Mouse (Mus musculus) megakaryocyte, embryonic 14.5 days (primary cell): ENCODE results near the gene Ppp1r14a.

Source experiments
- FLI1 ChIP-seq: IDR thresholded peaks from 2 replicates; pipeline ENCODE4 v1.6.1; 2012; ENCODE audit warnings: low read length, inconsistent platforms, mixed read lengths
- GATA1 ChIP-seq: IDR thresholded peaks from 3 replicates; pipeline ENCODE4 v1.6.1; 2012; ENCODE audit warnings: mixed read lengths, low read length, inconsistent platforms, borderline replicate concordance

DNA sequence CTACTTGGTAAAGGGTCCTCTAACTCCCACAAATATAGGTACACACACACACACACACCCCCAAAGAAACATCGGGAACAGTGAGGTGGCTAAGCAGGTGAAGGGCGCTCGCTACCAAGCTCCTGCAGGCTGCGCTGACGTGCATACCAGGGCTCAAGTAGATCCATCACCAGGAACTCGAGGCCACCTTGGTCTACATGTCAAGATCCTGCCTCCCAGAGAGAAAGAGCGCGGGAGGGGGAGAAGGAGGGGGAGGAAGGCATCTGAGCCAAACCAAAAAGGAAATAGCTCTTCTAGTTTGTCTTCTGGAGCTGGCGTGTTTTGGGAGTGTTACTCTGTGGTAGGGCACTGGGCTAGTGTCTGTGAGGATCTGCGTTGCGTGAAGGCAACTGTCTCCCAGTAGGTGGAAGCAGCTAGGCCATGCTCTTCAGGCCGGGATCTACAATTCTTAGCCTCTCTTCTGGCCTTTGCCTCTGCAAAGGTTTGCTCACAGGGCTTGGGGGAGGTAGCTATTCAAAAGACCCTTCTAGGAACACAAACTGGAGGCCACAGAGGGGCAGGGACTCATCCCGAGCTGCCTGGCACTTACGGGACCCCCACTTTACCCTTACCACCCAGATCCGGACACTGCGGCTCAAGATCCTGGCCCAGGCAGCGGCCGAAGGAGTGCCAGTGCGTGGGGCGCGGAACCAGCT is 42.3 kb upstream of the Ppp1r14a start:
- TF ChIP-seq FLI1 (no peak), GATA1 (no peak)
